Mouse (Mus musculus) megakaryocyte, adult 5-6 weeks (primary cell): ENCODE measurements around the gene Smurf2. TPM values are rescaled to one million over a fixed set of nuclear protein-coding genes. Genes with fewer than 3 reads are reported as not detected.
A peak's percentile ranks its signal among the peaks of the same experiment; 100 is the strongest.
"Not testable (repeated sequence)": the region's sequence is repeated elsewhere in the genome, so short reads cannot be mapped to it uniquely, and the experiment has no call there.

Experiments used
- ATAC-seq: 2 replicates; pipeline ENCODE4 v1.8.0; 2016; ENCODE audit warnings: mild to moderate bottlenecking, inconsistent platforms; ENCODE audit not compliant: poor library complexity, severe bottlenecking
- total RNA-seq, 2 experiments: library from RNA; stranded (forward) in 1 of 2; stranded (reverse) in 1 of 2; fragments of 153-499, 151-499 nt in 1 of 2; fragments of 221-1000, 200-1000 nt in 1 of 2; gene quantifications; 2 replicates each; pipeline versions ENCODE4 v1.2.3 to v1.2.4; 2015 to 2017

Smurf2 gene
- total RNA-seq, 2 experiments from 2014 or later, result 28.6 to 38.5 TPM

DNA sequence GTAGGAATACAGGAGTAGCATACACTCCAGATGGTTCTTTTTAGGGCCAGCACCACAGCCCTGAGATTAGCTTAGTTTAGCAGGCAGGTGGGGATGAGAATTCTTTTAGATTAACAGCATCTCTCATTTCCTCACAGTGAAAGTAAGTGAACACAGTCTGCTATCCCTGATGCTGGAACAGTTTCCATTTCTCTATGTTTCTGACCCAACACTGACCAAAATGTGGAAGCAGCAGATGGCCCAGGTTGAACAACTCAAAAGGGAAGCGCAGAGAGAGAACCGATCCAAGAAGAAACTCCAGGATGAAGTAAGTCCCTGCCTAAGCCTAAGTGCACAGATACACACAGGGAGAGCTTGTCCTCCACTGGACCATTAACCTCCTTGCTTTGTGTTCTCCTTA, 105.2 kb downstream of the Smurf2 start:
- ATAC-seq, result no peak

DNA sequence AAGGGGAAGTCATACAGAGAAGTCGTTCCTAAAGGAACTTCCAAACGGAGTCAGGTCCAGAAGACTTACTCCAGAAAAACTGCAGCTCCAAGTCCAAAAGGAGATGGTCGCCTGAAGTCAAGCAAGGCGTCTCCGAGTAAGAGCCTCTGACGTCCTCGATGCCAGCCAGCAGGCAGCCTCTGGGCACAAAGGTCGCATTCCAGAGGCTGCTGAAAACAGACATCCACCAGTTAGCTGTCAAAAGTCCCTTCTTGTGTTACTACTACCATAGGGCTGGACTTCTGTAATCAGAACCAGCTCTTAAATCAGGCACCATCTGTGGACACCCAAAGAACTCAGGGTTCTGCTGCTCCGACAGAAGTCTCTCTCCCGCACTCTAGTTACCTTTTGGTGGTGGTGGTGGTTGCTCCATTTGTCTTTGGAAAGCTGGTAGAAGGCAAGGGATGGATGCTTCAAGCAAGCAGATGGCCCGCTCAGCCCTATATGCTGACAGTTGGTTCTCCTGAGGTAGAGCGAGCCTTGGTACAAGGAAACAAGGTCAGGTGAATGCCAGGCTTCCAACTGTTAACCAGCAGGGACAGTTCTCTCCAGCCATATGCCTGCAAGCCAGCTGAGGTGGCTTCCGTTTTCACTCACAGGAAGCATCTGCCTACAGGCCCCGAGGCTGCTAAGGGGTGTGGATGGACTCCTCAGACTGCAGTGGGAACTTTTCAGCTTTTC, 105.8 kb downstream of the Smurf2 start:
- ATAC-seq, result no peak

DNA sequence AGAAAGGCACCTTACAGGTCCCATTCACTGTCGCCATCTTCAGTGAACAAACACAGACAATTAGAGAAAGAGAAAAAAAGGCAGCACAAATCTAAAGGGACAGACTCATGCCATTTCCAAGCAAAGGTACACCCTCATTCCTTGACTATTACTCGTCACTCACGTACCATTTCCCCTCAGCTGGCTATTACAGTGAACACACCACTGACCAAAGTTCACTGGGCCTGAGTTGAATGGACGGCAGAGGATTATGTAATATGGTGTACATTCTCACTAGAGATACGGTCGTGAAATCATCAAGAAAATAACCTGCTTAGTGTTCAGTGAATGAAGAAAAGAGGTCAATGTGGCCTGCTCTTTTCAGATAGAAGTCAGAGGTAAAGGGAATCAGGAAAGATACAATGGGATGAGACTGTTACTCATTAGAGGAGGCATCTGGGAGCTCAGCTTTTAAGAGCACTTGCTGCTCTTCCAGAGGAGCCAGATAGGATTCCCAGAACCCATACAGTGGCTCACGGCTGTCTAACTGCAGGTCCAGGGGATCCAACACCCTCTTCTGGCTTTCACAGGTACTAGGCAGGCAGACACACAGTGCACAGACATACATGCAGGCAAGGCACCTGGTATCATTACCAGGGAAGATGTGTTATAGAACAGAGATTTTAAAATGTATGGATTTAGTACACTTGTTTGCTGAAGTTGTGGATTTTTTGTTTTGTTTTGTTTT, 107.9 kb downstream of the Smurf2 start:
- ATAC-seq, result no peak

DNA sequence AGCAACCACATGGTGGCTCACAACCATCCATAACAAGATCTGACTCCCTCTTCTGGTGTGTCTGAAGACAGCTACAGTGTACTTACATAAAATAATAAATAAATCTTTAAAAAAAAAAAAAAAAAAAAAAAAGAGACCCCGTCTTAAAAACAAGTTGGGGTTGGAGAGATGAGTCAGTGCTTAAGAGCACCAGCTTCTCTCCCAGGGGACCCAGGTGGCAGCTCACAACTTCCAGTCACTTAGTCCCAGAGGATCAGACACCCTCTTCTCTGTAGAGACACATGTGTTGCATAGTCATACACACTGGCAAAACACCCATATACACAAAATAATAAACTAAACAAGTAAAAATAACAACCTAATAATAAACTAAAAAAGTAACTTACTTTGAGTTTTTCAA, 113.1 kb downstream of the Smurf2 start:
- not testable (repeated sequence) for ATAC-seq

DNA sequence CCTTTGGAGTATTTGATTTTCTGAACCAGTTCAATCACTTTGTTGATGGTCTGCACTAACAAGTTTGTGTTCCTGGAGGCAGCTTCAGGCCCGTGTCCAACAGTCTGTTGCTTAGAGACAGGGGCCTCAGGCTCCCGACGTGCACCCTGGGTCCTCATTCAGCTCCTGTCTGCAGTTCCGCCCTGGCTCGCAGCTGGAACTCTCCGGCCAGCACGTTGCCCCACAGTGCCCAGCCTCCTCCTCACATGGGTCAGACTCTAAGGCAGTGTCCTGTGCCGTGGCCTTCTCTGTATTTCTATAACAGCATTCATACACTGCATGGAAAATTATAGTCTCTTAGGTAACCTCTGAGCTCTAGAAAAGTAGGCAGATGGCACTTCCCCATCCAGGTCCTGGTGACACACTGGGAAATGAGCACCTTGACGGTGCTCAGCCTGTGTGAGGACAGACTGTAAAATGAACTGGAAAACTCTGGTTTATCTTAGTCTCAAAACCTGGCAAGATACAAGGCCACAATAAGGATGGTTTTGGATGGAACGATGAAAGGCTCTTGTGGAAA, 118.4 kb downstream of the Smurf2 start:
- no peak for ATAC-seq

DNA sequence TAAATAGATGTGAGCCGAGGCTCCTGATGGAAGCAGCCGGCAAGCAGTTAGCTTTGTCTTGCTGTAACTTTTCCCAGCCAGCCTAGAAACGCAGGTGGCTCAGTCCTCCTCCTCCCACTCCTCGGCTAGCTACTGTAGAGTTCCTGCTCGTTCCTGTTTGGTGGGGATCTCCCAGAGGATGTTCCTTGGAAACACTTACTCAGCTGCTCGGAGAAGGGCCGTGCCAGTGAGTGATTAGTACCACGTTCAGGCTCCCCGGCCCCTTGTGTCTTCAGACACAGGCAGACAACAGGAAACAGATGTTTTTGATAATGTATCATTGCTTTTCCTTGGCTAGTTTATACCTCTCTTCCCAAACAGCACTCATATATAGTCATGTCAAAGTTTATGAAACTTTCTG, 124.8 kb downstream of the Smurf2 start:
- ATAC-seq, result no peak

DNA sequence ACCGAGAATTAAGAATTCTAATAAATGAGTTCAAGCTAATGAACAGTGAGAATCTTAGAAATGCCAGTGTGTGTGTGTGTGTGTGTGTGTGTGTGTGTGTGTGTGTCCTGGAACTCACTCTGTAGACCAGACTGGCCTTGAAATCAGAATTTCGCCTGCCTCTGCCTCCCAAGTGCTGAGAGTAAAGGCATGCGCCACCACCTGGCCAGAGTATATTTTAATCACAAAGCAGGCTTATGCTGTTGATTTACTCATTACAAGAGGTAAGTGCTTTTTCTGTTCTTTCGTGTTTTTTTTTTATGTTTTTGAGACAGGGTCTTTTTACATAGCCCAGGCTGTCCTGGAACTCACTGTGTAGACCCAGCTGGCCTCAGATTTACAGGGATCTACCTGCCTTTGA, 126.7 kb downstream of the Smurf2 start:
- no peak for ATAC-seq

DNA sequence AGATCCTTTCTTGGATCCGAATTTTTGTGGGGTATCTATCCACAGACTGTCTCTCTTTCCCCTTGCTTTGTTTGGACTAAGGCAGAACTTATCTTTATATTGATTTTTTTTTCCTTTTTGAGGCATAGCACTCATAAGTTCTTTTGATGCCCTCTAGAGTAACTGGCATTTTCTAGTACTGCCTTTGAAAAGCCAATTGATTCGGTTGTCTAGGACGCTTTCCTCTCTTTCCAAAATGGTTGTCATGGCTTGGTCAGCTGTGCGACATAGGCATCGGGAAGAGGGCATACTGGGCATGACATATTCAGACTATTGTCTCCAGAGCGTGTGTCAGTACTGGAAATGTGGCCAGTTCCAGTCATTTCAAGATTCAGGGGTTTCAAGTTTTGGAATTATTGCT, 130.9 kb downstream of the Smurf2 start:
- ATAC-seq, result no peak

DNA sequence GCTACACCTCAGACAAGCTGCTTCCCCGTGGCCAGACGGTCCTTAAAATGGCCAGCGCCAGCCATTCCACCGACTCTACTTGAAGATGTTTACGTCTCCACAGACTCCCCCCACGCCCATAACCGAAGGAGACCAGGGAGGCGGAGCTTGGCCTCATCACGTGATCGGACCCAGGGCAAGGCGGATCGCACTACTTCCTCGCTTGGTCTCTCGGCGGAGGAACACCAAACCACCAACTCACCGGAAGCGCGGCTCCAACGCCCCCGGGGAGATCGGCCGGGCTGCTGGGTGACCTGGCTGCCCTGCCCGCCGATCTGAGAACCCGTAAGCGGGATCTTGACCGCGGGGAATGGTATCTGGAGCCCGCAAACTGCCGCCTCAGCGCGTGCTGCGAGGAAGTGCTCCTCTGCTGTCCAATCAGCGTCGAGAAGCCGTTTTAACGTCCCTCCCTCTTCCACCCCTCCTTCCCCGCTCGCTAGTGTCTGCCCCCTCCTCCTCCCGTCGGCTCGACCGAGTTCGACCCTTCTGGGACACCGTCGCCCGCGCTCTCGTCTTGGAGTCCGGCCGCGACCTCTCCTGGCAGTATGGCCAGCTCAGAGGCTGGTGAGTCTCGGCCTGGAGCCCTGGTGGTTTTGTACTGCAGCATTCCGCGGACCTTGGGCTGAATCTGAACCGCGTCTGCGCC, 131.6 kb downstream of the Smurf2 start, which contains the start of the genes Ddx5 and Cep95:
TSS of gene Ddx5 (minus strand) at position 411 of the 685 bp plus-strand sequence.
TSS of gene Cep95 (plus strand) at position 478 of the 685 bp plus-strand sequence.
- ATAC-seq, result peak; percentile 65

DNA sequence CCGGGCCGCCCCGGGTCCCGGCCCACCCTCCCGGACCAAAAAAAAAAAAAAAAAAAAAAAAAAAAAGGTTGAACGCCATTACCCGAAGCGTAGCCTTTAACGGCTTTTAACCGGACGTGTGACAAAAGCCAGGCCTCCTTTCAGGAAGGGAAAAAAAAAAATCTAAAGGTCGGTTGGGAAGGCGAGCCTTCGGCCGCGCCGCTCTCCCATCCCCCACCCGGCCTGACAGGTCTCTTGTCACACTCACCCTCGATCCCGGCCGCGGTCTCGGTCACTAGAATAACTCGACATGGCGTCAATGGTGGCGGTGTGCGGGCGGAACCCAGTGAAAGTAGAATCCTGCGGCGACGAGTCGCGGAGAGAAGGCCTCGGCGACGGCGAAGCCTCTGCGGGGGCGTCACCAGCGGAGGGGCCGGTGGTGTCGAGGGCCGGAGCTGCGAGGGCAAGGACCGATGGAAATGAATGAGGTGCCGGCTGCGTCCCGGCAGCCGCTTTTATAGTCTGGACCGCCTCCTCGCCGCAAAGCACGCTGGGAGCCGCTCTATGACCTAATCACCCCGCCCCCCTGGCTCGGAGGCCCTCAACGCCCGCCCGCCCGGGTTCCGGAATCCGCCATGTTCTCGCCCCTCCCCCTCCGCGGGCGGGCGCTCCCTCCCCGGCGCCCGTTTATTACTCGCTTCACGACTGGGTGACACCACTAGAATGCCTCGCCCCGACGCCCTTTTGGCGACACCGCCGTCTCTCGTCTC, 132.3 kb downstream of the Smurf2 start:
- peak; percentile 57 for ATAC-seq

DNA sequence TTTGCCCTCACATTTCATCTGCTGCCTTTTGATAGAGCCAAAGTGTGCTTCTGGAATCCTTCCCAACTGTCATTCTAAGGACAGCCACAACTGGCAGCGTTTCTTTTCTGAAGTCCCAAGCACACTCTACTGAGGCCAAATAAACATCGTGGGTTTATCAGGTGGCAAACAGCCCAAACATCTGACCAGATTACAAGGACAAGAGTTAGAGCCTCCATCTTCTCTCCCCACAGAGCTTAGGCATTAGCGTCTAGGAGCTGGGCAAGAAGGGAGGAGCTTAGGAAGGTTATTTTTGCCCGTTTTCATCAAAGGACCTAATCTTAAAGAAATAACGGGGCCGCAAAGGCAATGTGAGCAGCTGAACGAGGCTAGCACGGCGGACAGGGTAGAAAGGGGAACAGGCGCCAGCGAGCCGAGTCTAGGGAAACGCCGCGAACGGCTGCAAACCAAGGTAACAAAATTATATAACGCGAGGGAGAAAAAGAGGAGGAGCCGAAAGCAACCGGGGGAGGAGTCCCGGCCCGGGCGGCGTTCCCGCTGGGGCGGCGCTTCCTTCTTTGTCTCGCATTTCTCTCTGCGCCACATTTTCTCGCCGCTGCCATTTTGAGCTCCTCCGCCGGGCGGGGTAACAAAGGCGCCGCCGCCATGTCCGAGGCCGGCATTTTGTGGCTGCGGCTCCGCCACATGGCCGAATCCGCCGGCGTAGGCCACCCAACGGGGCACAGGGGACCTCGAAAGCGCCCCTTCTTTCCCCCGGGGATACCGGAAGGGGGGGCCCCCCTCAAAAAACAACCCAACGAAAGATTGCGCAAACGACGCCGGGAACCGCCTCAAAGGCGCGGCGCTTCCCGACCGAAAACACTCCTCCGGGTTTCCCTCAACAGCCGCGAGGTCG, 133.1 kb downstream of the Smurf2 start:
- peak; percentile 38 for ATAC-seq

DNA sequence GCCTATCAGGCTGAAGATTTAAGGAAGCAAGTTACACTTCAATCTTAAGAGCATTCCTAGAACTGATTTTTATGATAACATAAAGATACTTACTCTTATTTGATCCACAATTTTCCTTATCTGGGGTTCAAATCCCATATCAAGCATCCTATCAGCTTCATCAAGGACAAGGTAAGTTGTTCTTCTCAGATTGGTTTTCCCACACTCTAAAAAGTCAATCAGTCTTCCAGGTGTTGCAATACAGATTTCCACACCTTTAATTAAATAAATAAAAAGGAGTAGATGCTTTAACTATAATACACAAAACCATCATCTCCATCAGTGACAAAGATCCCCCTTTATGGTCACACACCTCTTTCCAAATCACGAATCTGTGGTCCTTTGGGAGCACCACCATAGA, 135.5 kb downstream of the Smurf2 start:
- no peak for ATAC-seq

DNA sequence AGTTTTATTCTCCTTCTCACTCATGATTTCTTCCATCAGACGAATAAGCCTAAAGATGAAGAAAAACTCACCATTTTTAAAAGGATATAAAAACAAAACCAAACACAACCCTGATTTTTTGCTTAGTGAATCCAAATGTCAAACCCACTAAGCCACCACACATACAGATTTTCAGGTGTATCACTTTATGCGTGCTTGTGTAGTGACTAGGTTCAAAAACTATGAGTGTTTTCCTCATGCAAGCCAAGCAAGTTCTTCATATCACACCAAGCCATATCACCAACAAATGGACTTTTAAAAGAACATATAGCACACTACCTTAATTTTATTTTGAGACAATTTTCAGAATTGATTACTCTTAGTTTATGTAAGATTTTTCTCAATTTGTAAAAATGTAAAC, 136.0 kb downstream of the Smurf2 start:
- no peak for ATAC-seq

DNA sequence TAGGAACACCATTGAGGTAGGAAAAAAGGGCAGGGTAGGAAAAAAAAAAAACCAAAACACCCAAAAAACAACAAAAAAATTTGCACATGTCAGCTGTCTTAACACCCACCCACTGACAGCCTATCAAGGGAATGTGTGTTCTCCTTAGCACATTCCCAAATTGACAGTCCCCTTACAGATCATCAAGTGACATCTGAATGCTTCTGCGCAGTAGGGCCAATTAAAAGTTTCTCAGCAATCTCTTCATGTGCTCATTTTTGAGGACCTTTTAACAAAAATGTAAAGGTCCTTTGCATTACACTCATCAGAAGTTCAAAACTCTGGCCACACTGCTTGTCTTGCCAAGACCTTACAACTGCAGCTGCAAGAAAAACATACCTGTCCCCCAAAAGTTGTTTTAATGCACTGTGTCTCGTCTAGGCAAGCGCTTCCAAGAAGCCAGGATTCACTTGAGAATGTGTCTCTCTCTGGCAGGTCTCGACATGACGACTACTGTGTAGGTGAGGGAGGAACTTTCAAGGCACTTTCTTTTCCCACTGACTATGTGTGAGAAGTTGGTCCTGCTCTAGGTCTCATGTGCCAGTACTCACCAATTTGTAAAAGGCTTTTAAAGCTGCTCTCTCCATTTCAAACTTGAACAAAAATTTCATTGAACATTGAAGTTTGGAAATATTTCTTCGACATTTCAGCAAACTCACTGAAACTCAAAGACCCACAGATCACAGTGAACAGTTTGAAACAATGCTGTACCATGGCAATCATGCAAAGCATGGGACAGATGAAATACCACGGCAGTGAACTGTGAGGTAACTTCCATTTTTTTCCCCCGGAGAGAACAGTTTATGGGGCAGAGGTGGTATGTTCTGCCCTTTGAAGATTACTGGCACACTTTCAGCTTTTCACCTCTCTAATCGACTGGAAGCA, 137.4 kb downstream of the Smurf2 start:
- ATAC-seq, result no peak

DNA sequence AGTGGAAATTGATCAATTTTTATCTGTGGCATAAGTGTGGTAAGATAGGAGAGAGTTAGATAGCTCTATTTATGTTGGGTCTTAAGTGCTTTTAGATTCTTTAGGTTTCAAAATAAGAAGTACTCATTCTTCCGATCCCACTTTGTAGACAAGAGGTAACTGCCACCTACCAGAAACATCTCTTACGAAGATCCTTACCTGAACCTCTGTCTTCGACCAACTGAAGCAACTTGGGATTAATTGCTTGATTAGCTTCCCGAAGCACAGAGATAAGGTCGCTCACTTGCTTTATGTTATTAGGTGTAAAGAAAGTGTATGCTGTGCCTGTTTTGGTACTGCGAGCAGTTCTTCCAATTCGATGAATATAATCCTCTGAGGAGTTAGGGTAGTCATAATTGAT, 138.2 kb downstream of the Smurf2 start:
- not testable (repeated sequence) for ATAC-seq

DNA sequence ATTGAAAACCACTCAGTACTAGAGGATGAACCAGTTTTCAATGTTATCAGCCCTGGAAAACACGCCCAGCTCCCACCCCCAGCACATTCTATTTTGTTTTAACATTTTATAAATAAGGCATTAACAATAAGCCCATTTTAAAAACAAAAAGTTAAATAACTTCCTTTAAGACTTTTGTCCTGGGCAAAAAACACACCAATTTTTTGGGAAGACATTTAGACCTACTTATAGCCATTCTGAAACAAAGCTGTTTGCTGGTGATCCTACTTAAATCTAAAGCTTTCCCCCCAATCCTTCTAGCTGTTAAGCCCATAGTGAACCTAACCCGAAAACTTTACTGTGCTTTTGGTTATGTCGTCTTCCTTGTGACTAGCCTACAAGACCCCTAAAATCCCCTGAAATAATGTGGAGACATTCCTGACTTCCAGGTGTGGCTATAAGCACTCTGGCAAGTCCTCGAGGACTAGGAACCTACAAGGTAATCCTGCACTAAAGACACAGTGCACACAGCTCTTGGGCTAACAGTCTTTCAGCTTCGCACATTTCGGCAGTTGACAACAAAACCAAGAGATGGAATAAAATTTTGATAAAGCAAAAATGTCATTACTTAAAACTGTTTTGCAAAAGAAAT, 139.8 kb downstream of the Smurf2 start:
- ATAC-seq, result no peak

DNA sequence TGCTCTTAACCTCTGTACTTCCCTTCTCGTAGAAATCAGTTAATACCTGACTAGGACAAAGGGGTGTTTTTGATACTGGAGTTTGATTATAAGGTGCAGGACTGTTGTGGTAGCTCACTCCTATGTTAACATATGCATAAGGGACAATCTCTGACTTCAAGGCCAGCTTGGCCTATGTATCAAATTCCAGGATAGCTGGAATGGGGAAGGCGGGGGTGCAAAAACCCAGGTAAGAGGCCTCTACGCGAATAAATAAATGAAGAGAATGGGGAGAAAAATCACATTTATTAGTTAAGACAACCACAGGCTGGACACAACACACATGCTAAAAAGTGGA, 140.5 kb downstream of the Smurf2 start:
- ATAC-seq, result no peak; the same call in 1 of the 2 replicates

DNA sequence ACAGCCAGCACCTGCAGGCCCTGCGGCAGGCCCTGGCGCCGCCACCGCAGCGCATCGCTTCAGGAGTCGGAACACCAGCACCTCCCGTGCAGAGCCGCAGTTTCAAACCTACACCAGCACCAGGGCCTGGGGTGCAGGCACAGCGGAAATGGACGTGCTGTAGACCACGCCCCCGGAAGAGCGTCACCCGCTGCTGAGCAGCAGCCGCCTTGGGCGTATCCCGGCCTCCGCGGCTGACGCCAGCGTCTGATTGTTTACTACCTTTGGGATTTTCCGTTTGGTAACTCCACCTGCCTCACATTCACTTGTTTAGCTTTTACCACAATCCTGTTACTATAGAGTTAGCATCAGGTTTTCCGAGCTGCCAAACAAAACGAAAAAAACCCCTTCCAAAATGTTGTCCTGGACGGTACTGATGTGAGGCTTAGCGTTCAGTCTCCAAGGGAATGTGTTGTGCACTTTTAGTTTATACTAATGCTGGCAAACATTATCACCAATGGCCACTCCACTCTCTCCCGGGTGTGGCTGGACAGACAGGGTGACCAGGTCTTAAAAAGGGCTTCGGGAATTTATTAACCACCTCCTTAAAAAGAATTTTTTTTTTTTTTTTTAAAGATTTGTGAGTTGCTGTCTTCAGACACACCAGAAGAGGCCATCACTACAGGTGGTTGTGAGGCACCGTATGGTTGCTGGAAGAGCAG, 141.0 kb downstream of the Smurf2 start, which contains the start of gene Polg2:
TSS of gene Polg2 (minus strand) at position 150 of the 701 bp plus-strand sequence.
- ATAC-seq, result peak; percentile 91
